Comparison of ENCODE assay signal across 12 mouse cellular contexts in the genomic region with DNA sequence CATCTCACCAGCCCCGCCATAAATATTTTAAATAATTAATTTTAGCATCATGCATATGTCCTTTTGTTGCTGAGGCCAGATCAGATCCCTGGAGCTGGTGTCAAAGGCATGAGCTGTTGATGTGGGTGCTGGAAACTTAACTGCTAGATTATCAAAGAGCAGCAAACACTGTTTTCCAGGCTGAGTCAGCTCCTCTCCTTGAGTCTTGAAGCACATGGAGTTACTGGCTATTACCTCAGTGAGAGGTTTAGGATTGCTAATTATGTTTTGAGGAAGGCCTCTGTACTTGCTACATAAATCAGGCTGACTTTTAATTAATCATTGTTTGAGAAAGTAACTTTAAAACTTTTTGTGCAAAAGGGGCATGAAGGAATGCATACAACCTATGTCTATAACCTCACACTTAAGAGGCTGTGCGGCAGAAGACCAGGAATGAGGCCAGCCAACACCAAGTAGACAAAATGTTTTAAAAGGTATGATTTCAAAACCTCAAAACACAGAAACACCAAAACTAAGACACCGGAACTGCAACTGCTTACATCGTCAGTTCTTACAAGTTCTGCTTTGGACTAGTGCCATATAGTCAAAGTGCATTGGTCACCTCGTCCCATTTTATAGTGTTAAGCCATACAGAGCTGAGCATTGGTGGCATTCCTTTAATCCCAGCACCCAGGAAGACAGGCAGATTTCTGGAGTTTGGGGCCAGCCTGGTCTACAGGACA. TPM values are rescaled to one million over a fixed set of nuclear protein-coding genes. Genes with fewer than 3 reads are reported as not detected.
DNase-seq lines count a peak whose midpoint lies in the region; ATAC-seq and TF ChIP-seq lines count a peak whose summit lies in the region.
"Had no signal": no experiment of that assay in that cellular context is flagged by ENCODE, and none has a peak within 500 bp of the region (broad histone marks: within the 10 kb centered on the region; RNA-seq: fewer than 3 reads in every experiment).

No protein-coding gene starts in this region.

- H3K4me1 ChIP-seq in heart, embryonic 12.5 days (replicated peaks): peaks cover 31% of the 10 kb centered on the region
- peaks cover 85% of the 10 kb centered on the region for H3K4me1 ChIP-seq in E14TG2a.4 (replicated peaks; ENCODE audit: low read depth, low read length)
- H3K4me1 ChIP-seq in kidney, adult 2 months (ENCODE audit: control insufficient read depth, insufficient read depth, low read length): peaks cover 24% of the 10 kb centered on the region; the same call in 1 of the 2 replicates
- peaks cover 46% of the 10 kb centered on the region for H3K4me1 ChIP-seq in liver, embryonic 16.5 days (ENCODE audit: control insufficient read depth, low read depth, low read length)
- peaks cover 6% of the 10 kb centered on the region; the same call in 1 of the 2 replicates for H3K4me1 ChIP-seq in intestine, postnatal 0 days (replicated peaks; ENCODE audit: control insufficient read depth, insufficient read depth, low read length)
- H3K4me1 ChIP-seq in thymus, adult 2 months (replicated peaks; ENCODE audit: control insufficient read depth, insufficient read depth, low read length): peaks cover 7% of the 10 kb centered on the region

- no peaks in the 10 kb centered on the region for H3K9me3 ChIP-seq in heart, embryonic 12.5 days (replicated peaks)
- no peaks in the 10 kb centered on the region for H3K9me3 ChIP-seq in E14TG2a.4 (ENCODE audit: low read length)
- no peaks in the 10 kb centered on the region for H3K9me3 ChIP-seq in liver, embryonic 16.5 days (replicated peaks; ENCODE audit: control insufficient read depth, low read length)
- H3K9me3 ChIP-seq in intestine, postnatal 0 days (ENCODE audit: control insufficient read depth): no peaks in the 10 kb centered on the region
- H3K9me3 ChIP-seq: embryonic facial prominence, embryonic 15.5 days had no signal

- TF ChIP-seq POLR2A in kidney, adult 2 months (IDR thresholded peaks at IDR 0.05; ENCODE audit: low read depth, low read length): no peak
- TF ChIP-seq POLR2A in thymus, adult 2 months (IDR thresholded peaks at IDR 0.05; ENCODE audit: control insufficient read depth, extremely low read depth, insufficient read depth, low read length, poor library complexity): no peak

- no peak for TF ChIP-seq CTCF in E14TG2a.4 (conservative IDR thresholded peaks at IDR 0.05; ENCODE audit: low read length)
- no peak for TF ChIP-seq CTCF in kidney, adult 2 months (conservative IDR thresholded peaks at IDR 0.05; ENCODE audit: insufficient read depth, insufficient read length, low read depth, low read length)
- no peak for TF ChIP-seq CTCF in intestine, postnatal 0 days (IDR thresholded peaks at IDR 0.05; ENCODE audit: low read depth)
- no peak for TF ChIP-seq CTCF in thymus, adult 2 months (IDR thresholded peaks at IDR 0.05; ENCODE audit: borderline replicate concordance, control insufficient read depth, extremely low read depth, insufficient read depth, low read length, poor library complexity)

- H3K27me3 ChIP-seq in heart, embryonic 12.5 days (replicated peaks): no peaks in the 10 kb centered on the region
- no peaks in the 10 kb centered on the region for H3K27me3 ChIP-seq in E14TG2a.4 (ENCODE audit: insufficient read depth, low read length)
- H3K27me3 ChIP-seq in kidney, adult 2 months (replicated peaks; ENCODE audit: control insufficient read depth, insufficient read depth, low read length): no peaks in the 10 kb centered on the region
- no peaks in the 10 kb centered on the region for H3K27me3 ChIP-seq in liver, embryonic 16.5 days (ENCODE audit: control insufficient read depth, insufficient read depth, low read depth, low read length)
- H3K27me3 ChIP-seq in intestine, postnatal 0 days (replicated peaks; ENCODE audit: control insufficient read depth, insufficient read depth, low read length): no peaks in the 10 kb centered on the region
- H3K27me3 ChIP-seq in thymus, adult 2 months (ENCODE audit: control insufficient read depth, insufficient read depth, low read length): no peaks in the 10 kb centered on the region
- H3K27me3 ChIP-seq: embryonic facial prominence, embryonic 15.5 days had no signal

- WGBS in heart, embryonic 12.5 days: 77% methylated on average over 5 of the region's 5 CpGs
- WGBS in kidney, adult 2 months: 24% methylated on average over 5 of the region's 5 CpGs
- WGBS in liver, embryonic 16.5 days (ENCODE audit: insufficient replicate concordance): 54% methylated on average over 5 of the region's 5 CpGs
- WGBS in intestine, postnatal 0 days: 38% methylated on average over 5 of the region's 5 CpGs
- 49% methylated on average over 5 of the region's 5 CpGs for WGBS in thymus, adult 2 months

- no peak for ATAC-seq in heart, embryonic 12.5 days (ENCODE audit: insufficient number of reproducible peaks, low FRiP score)
- no peak for ATAC-seq in liver, embryonic 16.5 days (ENCODE audit: low read depth)
- no peak for ATAC-seq in intestine, postnatal 0 days

- no peak for DNase-seq in heart, adult 8-10 months (ENCODE audit: low spot score)
- DNase-seq in kidney, adult 2 months: peak; percentile 82
- DNase-seq in thymus, adult 2 months: no peak
- DNase-seq in gastrocnemius, postnatal 10 days: no peak
- DNase-seq: adrenal gland, adult 2 months; cerebellum, adult 8-10 months; gastrocnemius, postnatal 14 days had no signal

- no peak overlapping the region for H3K4me2 ChIP-seq in heart, embryonic 12.5 days
- H3K4me2 ChIP-seq in liver, embryonic 16.5 days (ENCODE audit: low read depth, low read length): no peak overlapping the region
- H3K4me2 ChIP-seq in intestine, postnatal 0 days (replicated peaks; ENCODE audit: low read depth): no peak overlapping the region
- H3K4me2 ChIP-seq: embryonic facial prominence, embryonic 15.5 days had no signal

- H3K36me3 ChIP-seq in heart, embryonic 12.5 days: peaks cover 33% of the 10 kb centered on the region
- H3K36me3 ChIP-seq in E14TG2a.4 (ENCODE audit: insufficient read depth, low read length): peaks cover 98% of the 10 kb centered on the region
- H3K36me3 ChIP-seq in kidney, adult 2 months (ENCODE audit: control insufficient read depth, insufficient read depth, low read length): peaks cover 2% of the 10 kb centered on the region; the same call in 1 of the 2 replicates
- peaks cover 21% of the 10 kb centered on the region for H3K36me3 ChIP-seq in liver, embryonic 16.5 days (ENCODE audit: control insufficient read depth, insufficient read depth)
- H3K36me3 ChIP-seq in intestine, postnatal 0 days (ENCODE audit: control insufficient read depth, insufficient read depth): peaks cover 13% of the 10 kb centered on the region; the same call in 1 of the 2 replicates
- peaks cover 17% of the 10 kb centered on the region for H3K36me3 ChIP-seq in thymus, adult 2 months (ENCODE audit: control insufficient read depth, insufficient read depth, low read length)

- no peak overlapping the region for H3K4me3 ChIP-seq in heart, embryonic 12.5 days
- H3K4me3 ChIP-seq in E14TG2a.4 (replicated peaks; ENCODE audit: low read length): peak overlapping the region; percentile 98
- H3K4me3 ChIP-seq in kidney, adult 2 months (ENCODE audit: insufficient read depth, low read depth, low read length): no peak overlapping the region
- H3K4me3 ChIP-seq in liver, embryonic 16.5 days (ENCODE audit: low read depth, low read length): no peak overlapping the region
- no peak overlapping the region for H3K4me3 ChIP-seq in intestine, postnatal 0 days (ENCODE audit: low read depth, low read length)
- no peak overlapping the region for H3K4me3 ChIP-seq in thymus, adult 2 months (ENCODE audit: control insufficient read depth, insufficient read depth, low read length)
- H3K4me3 ChIP-seq: embryonic facial prominence, embryonic 15.5 days had no signal

- 0 out of 2 replicates have a peak overlapping the region, but pooled peaks have one; percentile 12 for H3K27ac ChIP-seq in heart, embryonic 12.5 days (ENCODE audit: poor library complexity, severe bottlenecking)
- peak overlapping the region; percentile 81 for H3K27ac ChIP-seq in kidney, adult 2 months (ENCODE audit: insufficient read depth, low read depth, low read length)
- H3K27ac ChIP-seq in liver, embryonic 16.5 days (ENCODE audit: low read length): peak overlapping the region; percentile 41; the same call in 1 of the 2 replicates
- H3K27ac ChIP-seq in intestine, postnatal 0 days (ENCODE audit: low read depth, low read length): no peak overlapping the region
- H3K27ac ChIP-seq in thymus, adult 2 months (ENCODE audit: control insufficient read depth, insufficient read depth, low read length): no peak overlapping the region
- H3K27ac ChIP-seq: embryonic facial prominence, embryonic 15.5 days had no signal

- no peak overlapping the region for H3K9ac ChIP-seq in heart, embryonic 12.5 days
- no peak overlapping the region for H3K9ac ChIP-seq in liver, embryonic 16.5 days (ENCODE audit: low read depth, low read length)
- no peak overlapping the region for H3K9ac ChIP-seq in intestine, postnatal 0 days (ENCODE audit: low read depth, low read length)
- H3K9ac ChIP-seq: embryonic facial prominence, embryonic 15.5 days had no signal

RNA-seq across cellular contexts. Expression of a gene that starts 5.9 kb away (rescaled TPM):
- polyA plus RNA-seq in heart, embryonic 12.5 days (2016; fragmentation: Nextera tagmentation; extraction: Ambion mirVana): 21.7 and 22.4 TPM in 2 replicates
- 10 to 100 TPM; 14.5 to 18.5 (median 17.3) TPM for total RNA-seq in heart, adult 8-10 months (2022)
- 6.3 and 8.1 TPM in 2 replicates for polyA plus RNA-seq in kidney, adult 2 months (2012; rRNA removed)
- 8.1 and 9.9 TPM in 2 replicates for polyA plus RNA-seq in liver, embryonic 16.5 days (2015; fragmentation: Nextera tagmentation; extraction: Ambion mirVana)
- polyA plus RNA-seq in intestine, postnatal 0 days (2015; fragmentation: Nextera tagmentation; extraction: Ambion mirVana): 8.8 and 9.6 TPM in 2 replicates
- 4.7 and 5.4 TPM in 2 replicates for polyA plus RNA-seq in thymus, adult 2 months (2012; rRNA removed)
- 1 to 10 TPM; 5.9 to 6.3 TPM for total RNA-seq in gastrocnemius, postnatal 10 days (2021)

RNA-seq across cellular contexts. Expression of a gene that starts 6.1 kb away (rescaled TPM):
- 110 TPM in 2 replicates for polyA plus RNA-seq in heart, embryonic 12.5 days (2016; fragmentation: Nextera tagmentation; extraction: Ambion mirVana)
- 10 to 100 TPM; 56.1 to 62.3 (median 59.5) TPM for total RNA-seq in heart, adult 8-10 months (2022)
- polyA plus RNA-seq in kidney, adult 2 months (2012; rRNA removed): 40.9 and 47.2 TPM in 2 replicates
- 56.5 and 60.5 TPM in 2 replicates for polyA plus RNA-seq in liver, embryonic 16.5 days (2015; fragmentation: Nextera tagmentation; extraction: Ambion mirVana)
- polyA plus RNA-seq in intestine, postnatal 0 days (2015; fragmentation: Nextera tagmentation; extraction: Ambion mirVana): 116 and 123 TPM in 2 replicates
- 71.0 and 73.5 TPM in 2 replicates for polyA plus RNA-seq in thymus, adult 2 months (2012; rRNA removed)
- 10 to 100 TPM; 64.5 to 79.8 TPM for total RNA-seq in gastrocnemius, postnatal 10 days (2021)

Comparison
In these comparisons a context has a peak if more than half of its experiments do, and no peak if none do; other contexts are left out.
1. H3K27ac ChIP-seq: peak in heart, embryonic 12.5 days (single experiment), kidney, adult 2 months (single experiment) and liver, embryonic 16.5 days (single experiment); none in intestine, postnatal 0 days (single experiment) and thymus, adult 2 months (single experiment).